Mouse (Mus musculus) layer of hippocampus, postnatal 36 days (tissue): ENCODE measurements around the gene Gprc5a. TPM values are rescaled to one million over a fixed set of nuclear protein-coding genes. Genes with fewer than 3 reads are reported as not detected.

Experiments used
- total RNA-seq, 2 experiments: library from RNA; stranded (reverse); gene quantifications; 2 replicates each; pipeline ENCODE4 v1.2.3; 2021

The Gprc5a gene
- total RNA-seq, 2 experiments from 2014 or later, result 0.15 to 0.40 TPM

Other genes with a start within 250 kb of the Gprc5a start
- gene Crebl2, start 235.5 kb upstream of the Gprc5a start, total RNA-seq, result 10 to 100 TPM; 41.1 to 41.7 TPM
- 10 to 100 TPM; 28.1 to 29.3 TPM for gene Gpr19, start 167.1 kb upstream of the Gprc5a start, total RNA-seq
- 10 to 100 TPM; 51.0 to 52.6 TPM for gene Cdkn1b, start 145.2 kb upstream of the Gprc5a start, total RNA-seq
- 1 to 10 TPM; 3.1 to 3.4 TPM for gene Apold1, start 83.9 kb upstream of the Gprc5a start, total RNA-seq
- 10 to 100 TPM; 51.6 to 58.1 TPM for gene Ddx47, start 54.0 kb upstream of the Gprc5a start, total RNA-seq
- gene Gprc5d, start 52.6 kb downstream of the Gprc5a start, total RNA-seq, result not detected
- gene Fam234b, start 132.3 kb downstream of the Gprc5a start, total RNA-seq, result 100 to 1,000 TPM; 157 to 166 TPM
- gene Hebp1, start 132.4 kb downstream of the Gprc5a start, total RNA-seq, result 10 to 100 TPM; 74.3 to 79.5 TPM
- under 1 TPM in 1 of 2 experiments, not detected in 1; 0.42 TPM for gene Gsg1, start 188.7 kb downstream of the Gprc5a start, total RNA-seq
- not detected for gene Pbp2, start 244.8 kb downstream of the Gprc5a start, total RNA-seq